Mouse (Mus musculus): ENCODE data around the gene Slc1a1. TPM values are rescaled to one million over a fixed set of nuclear protein-coding genes. Genes with fewer than 3 reads are reported as not detected.

Gene Slc1a1
- polyA plus RNA-seq, 1 experiment, result 0.18 TPM

- Histone ChIP-seq H3K4me1 (ENCODE audit: control insufficient read depth, insufficient read depth, insufficient read length) (no peaks in the 10 kb centered on the region), H3K27ac (ENCODE audit: insufficient read depth, low read length) (no peak overlapping the region), H3K4me3 (ENCODE audit: extremely low read depth, insufficient read depth, insufficient read length) (no peak overlapping the region), H3K27me3 (ENCODE audit: control insufficient read depth, insufficient read depth, low read length) (no peaks in the 10 kb centered on the region), H3K36me3 (ENCODE audit: control insufficient read depth, insufficient read depth, low read length) (no peaks in the 10 kb centered on the region)
- 93% methylated on average over 3 of the region's 3 CpGs for WGBS
- DNase-seq (ENCODE audit: low read depth in 1 of 2, low spot score in 2 of 2), result no peak
- TF ChIP-seq CTCF (IDR thresholded peaks at IDR 0.05; ENCODE audit: extremely low read depth, insufficient read depth, insufficient read length, insufficient replicate concordance), result no peak
- no peak for TF ChIP-seq POLR2A (IDR thresholded peaks at IDR 0.05; ENCODE audit: low read depth, low read length)
Measured at GRCm38 (mm10) chr19:28850510-28850909, 15.7 kb downstream of the Slc1a1 start.

- Histone ChIP-seq H3K4me1 (ENCODE audit: control insufficient read depth, insufficient read depth, insufficient read length) (no peaks in the 10 kb centered on the region), H3K4me3 (ENCODE audit: extremely low read depth, insufficient read depth, insufficient read length) (no peak overlapping the region), H3K27me3 (ENCODE audit: control insufficient read depth, insufficient read depth, low read length) (no peaks in the 10 kb centered on the region), H3K36me3 (ENCODE audit: control insufficient read depth, insufficient read depth, low read length) (no peaks in the 10 kb centered on the region), H3K27ac (ENCODE audit: insufficient read depth, low read length) (no peak overlapping the region)
- WGBS, result 86% methylated on average over 3 of the region's 3 CpGs
- no peak for TF ChIP-seq CTCF (IDR thresholded peaks at IDR 0.05; ENCODE audit: extremely low read depth, insufficient read depth, insufficient read length, insufficient replicate concordance)
- no peak for DNase-seq (ENCODE audit: low read depth in 1 of 2, low spot score in 2 of 2)
Measured at GRCm38 (mm10) chr19:28852001-28852400, 17.2 kb downstream of the Slc1a1 start.

- H3K27ac ChIP-seq (ENCODE audit: insufficient read depth, low read length), result no peak overlapping the region
- 84% methylated on average over 1 of the region's 1 CpGs for whole genome bisulfite sequencing
- no peak for DNase-seq (ENCODE audit: low read depth in 1 of 2, low spot score in 2 of 2)
- H3K36me3 ChIP-seq (ENCODE audit: control insufficient read depth, insufficient read depth, low read length), result no peaks in the 10 kb centered on the region
- no peaks in the 10 kb centered on the region for H3K4me1 ChIP-seq (ENCODE audit: control insufficient read depth, insufficient read depth, insufficient read length)
- no peaks in the 10 kb centered on the region for H3K27me3 ChIP-seq (ENCODE audit: control insufficient read depth, insufficient read depth, low read length)
- TF ChIP-seq CTCF (IDR thresholded peaks at IDR 0.05; ENCODE audit: extremely low read depth, insufficient read depth, insufficient read length, insufficient replicate concordance) (no peak), POLR2A (IDR thresholded peaks at IDR 0.05; ENCODE audit: low read depth, low read length) (no peak)
- no peak overlapping the region for H3K4me3 ChIP-seq (ENCODE audit: extremely low read depth, insufficient read depth, insufficient read length)
Measured at GRCm38 (mm10) chr19:28854831-28855230, 20.0 kb downstream of the Slc1a1 start.

- DNase-seq (ENCODE audit: low read depth in 1 of 2, low spot score in 2 of 2), result no peak
- Histone ChIP-seq H3K4me1 (ENCODE audit: control insufficient read depth, insufficient read depth, insufficient read length) (no peaks in the 10 kb centered on the region), H3K27ac (ENCODE audit: insufficient read depth, low read length) (no peak overlapping the region), H3K4me3 (ENCODE audit: extremely low read depth, insufficient read depth, insufficient read length) (no peak overlapping the region), H3K36me3 (ENCODE audit: control insufficient read depth, insufficient read depth, low read length) (no peaks in the 10 kb centered on the region), H3K27me3 (ENCODE audit: control insufficient read depth, insufficient read depth, low read length) (no peaks in the 10 kb centered on the region)
- 93% methylated on average over 2 of the region's 2 CpGs for WGBS
- TF ChIP-seq POLR2A (IDR thresholded peaks at IDR 0.05; ENCODE audit: low read depth, low read length) (no peak), CTCF (IDR thresholded peaks at IDR 0.05; ENCODE audit: extremely low read depth, insufficient read depth, insufficient read length, insufficient replicate concordance) (no peak)
Measured at GRCm38 (mm10) chr19:28860246-28860645, 25.4 kb downstream of the Slc1a1 start.

GRCm38 (mm10) chr19:28863626-28864025 lies 28.8 kb downstream of the Slc1a1 start:
- WGBS, result 95% methylated on average over 10 of the region's 10 CpGs
- TF ChIP-seq CTCF (IDR thresholded peaks at IDR 0.05; ENCODE audit: extremely low read depth, insufficient read depth, insufficient read length, insufficient replicate concordance), result no peak
- TF ChIP-seq POLR2A (IDR thresholded peaks at IDR 0.05; ENCODE audit: low read depth, low read length), result no peak
- Histone ChIP-seq H3K4me1 (ENCODE audit: control insufficient read depth, insufficient read depth, insufficient read length) (no peaks in the 10 kb centered on the region), H3K36me3 (ENCODE audit: control insufficient read depth, insufficient read depth, low read length) (no peaks in the 10 kb centered on the region), H3K27ac (ENCODE audit: insufficient read depth, low read length) (no peak overlapping the region), H3K27me3 (ENCODE audit: control insufficient read depth, insufficient read depth, low read length) (no peaks in the 10 kb centered on the region), H3K4me3 (ENCODE audit: extremely low read depth, insufficient read depth, insufficient read length) (no peak overlapping the region)
- DNase-seq (ENCODE audit: low read depth in 1 of 2, low spot score in 2 of 2), result no peak

- Histone ChIP-seq H3K36me3 (ENCODE audit: control insufficient read depth, insufficient read depth, low read length) (no peaks in the 10 kb centered on the region), H3K27me3 (ENCODE audit: control insufficient read depth, insufficient read depth, low read length) (no peaks in the 10 kb centered on the region), H3K27ac (ENCODE audit: insufficient read depth, low read length) (no peak overlapping the region), H3K4me3 (ENCODE audit: extremely low read depth, insufficient read depth, insufficient read length) (no peak overlapping the region), H3K4me1 (ENCODE audit: control insufficient read depth, insufficient read depth, insufficient read length) (no peaks in the 10 kb centered on the region)
- 88% methylated on average over 6 of the region's 6 CpGs for WGBS
- TF ChIP-seq CTCF (IDR thresholded peaks at IDR 0.05; ENCODE audit: extremely low read depth, insufficient read depth, insufficient read length, insufficient replicate concordance) (no peak), POLR2A (IDR thresholded peaks at IDR 0.05; ENCODE audit: low read depth, low read length) (no peak)
- no peak for DNase-seq (ENCODE audit: low read depth in 1 of 2, low spot score in 2 of 2)
Measured at GRCm38 (mm10) chr19:28864981-28865380, 30.1 kb downstream of the Slc1a1 start.

GRCm38 (mm10) chr19:28865501-28865900 lies 30.7 kb downstream of the Slc1a1 start:
- TF ChIP-seq CTCF (IDR thresholded peaks at IDR 0.05; ENCODE audit: extremely low read depth, insufficient read depth, insufficient read length, insufficient replicate concordance) (no peak), POLR2A (IDR thresholded peaks at IDR 0.05; ENCODE audit: low read depth, low read length) (no peak)
- 94% methylated on average over 1 of the region's 1 CpGs for WGBS
- H3K27me3 ChIP-seq (ENCODE audit: control insufficient read depth, insufficient read depth, low read length), result no peaks in the 10 kb centered on the region
- DNase-seq (ENCODE audit: low read depth in 1 of 2, low spot score in 2 of 2), result no peak
- no peaks in the 10 kb centered on the region for H3K36me3 ChIP-seq (ENCODE audit: control insufficient read depth, insufficient read depth, low read length)
- no peak overlapping the region for H3K4me3 ChIP-seq (ENCODE audit: extremely low read depth, insufficient read depth, insufficient read length)
- H3K27ac ChIP-seq (ENCODE audit: insufficient read depth, low read length), result no peak overlapping the region
- H3K4me1 ChIP-seq (ENCODE audit: control insufficient read depth, insufficient read depth, insufficient read length), result no peaks in the 10 kb centered on the region
